Mouse (Mus musculus): ENCODE measurements around the gene Slc7a11. TPM values are rescaled to one million over a fixed set of nuclear protein-coding genes. Genes with fewer than 3 reads are reported as not detected.

Gene Slc7a11
- total RNA-seq (2015) (11.9 and 12.1 TPM in 2 replicates), total RNA-seq (2017) (13.5 and 14.1 TPM in 2 replicates)

DNA sequence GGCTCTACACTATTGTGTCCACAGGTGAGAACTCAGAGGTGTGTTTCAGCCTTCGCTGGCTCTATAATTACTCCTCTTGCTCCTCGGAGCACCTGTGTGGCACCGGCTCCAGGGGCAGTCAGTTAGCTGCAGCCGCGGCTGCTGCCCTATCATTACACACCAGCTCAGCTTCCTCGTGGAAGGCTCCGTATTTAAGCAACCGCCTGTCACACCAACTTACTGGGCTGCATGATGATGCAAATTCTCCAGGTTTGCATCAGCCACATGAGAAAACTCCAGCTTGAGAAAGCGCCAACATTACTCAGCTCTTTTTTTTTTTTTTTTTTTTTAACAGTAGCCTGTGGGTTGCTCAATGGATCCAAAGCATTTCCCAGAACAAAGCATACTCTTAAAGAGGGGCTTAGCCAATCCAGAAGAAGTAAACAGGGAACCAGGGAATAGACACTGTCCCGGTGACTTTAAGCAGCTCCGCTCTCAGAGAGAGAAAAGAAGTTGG, at the start of gene Slc7a11:
Slc7a11 (minus strand) TSS at position 194 of the 496 bp plus-strand sequence.
- peak; percentile 84 for ATAC-seq (ENCODE audit: poor library complexity, severe bottlenecking)

DNA sequence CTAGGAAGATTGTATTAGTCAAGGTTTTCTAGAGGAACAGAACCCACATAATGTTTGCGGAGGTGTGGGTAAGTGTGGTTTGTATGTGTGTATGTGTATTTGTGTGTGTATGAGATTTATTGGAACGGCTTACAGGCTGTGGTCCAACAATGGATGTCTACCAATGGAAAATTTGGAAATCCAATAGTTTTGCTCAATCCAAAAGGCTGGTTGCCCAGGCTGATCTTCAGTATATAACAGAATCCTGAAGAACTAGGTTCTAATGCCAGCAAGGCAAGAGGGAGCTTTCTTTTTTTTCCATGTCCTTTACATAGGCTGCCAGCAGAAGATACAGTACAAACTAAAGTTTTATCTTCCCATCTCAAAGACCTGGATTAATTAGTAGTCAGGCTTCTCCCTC, 48.3 kb upstream of the Slc7a11 start:
- ATAC-seq (ENCODE audit: poor library complexity, severe bottlenecking): no peak

DNA sequence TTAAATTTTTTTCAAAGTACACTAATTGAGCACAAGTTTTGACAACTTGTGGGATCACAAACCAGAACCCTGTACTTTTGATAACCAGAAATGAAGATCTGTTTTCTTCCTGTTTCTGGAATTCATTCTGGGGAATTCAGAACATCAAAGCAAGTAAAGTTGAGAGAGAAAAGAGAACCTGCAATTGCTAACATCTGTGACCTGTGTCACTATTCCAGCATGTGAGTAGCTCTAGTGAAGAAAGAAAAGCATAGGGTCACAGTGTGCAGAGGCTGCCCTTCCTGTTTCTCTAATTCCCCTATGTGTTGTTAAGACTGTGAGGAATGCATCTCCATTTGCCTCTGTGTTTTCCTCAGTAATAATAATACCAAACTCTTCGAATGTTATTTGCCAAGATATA, 40.7 kb upstream of the Slc7a11 start:
- ATAC-seq (ENCODE audit: poor library complexity, severe bottlenecking): no peak

DNA sequence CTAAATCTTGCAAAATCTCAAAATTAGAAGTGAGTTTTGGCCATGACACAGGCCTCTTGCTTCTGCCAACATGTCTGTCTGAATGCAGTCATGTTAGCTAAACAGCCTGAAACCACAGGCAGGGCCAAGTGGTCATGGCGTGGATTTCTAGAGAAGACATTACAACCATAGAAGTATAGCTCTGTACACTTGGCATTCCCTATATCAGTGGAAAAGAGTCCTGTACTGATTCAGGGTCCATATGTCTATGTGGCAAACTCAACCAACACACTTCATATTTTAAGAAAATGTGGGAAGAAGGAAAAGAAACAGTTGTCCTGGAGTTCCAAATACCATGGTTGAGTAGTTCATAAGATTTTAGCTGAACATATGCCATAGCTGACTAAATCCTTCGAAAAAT, 18.8 kb upstream of the Slc7a11 start:
- ATAC-seq (ENCODE audit: poor library complexity, severe bottlenecking): no peak

DNA sequence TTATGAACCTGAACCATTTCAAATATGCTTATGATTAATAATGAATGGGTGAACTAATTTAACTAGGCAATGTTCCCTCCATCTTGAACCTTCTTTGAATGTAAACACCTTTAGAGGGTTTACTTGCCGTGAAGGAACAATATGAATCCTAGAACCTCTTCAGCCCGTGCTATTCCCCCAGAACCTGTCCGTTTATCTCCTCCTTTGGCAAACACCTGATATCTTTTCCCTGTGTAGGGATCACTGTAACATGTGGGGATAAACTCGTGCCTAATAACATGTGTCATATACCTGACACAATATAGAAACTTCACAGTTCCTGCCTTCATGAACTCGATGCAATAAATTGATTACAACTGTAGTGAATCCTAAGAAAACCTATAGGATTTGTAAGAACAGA, 13.7 kb upstream of the Slc7a11 start:
- no peak for ATAC-seq (ENCODE audit: poor library complexity, severe bottlenecking)

DNA sequence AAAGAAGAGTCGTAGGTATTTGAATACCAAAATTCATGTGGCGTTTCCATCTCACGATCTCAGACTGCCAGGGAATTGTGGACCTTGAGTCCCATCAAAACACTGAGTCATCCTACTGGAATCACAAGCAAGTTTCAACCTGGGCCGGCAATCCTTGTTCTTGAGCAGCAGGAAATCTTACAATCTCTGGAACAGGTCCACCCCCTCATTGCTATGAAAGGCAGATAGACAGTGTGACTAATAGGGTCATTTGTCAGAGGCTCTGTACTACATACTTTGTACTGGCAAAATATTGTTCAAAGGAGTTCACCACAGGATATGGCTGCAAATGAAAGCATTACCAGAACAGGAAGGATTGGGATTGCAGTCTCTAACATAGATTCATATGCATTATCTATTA, 13.2 kb upstream of the Slc7a11 start:
- ATAC-seq (ENCODE audit: poor library complexity, severe bottlenecking): no peak

DNA sequence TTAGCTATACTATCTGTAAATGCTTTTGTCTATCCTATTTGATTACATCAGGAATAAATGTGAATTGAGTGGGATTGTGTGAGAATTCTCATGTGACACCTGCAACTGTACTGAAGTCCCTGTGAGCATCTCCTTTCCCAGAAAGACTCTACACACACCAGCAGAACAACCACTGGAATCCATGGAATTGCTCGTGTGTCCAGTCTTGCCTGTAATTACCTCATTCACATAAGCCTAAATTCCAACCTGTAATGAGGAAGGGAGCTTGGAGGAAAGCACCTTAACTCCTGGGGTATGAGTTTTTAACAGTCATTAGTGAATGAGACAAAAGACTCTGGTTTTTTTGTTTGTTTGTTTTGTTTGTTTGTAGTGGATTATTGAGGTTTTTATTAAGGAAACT, 12.6 kb upstream of the Slc7a11 start:
- ATAC-seq (ENCODE audit: poor library complexity, severe bottlenecking): no peak

DNA sequence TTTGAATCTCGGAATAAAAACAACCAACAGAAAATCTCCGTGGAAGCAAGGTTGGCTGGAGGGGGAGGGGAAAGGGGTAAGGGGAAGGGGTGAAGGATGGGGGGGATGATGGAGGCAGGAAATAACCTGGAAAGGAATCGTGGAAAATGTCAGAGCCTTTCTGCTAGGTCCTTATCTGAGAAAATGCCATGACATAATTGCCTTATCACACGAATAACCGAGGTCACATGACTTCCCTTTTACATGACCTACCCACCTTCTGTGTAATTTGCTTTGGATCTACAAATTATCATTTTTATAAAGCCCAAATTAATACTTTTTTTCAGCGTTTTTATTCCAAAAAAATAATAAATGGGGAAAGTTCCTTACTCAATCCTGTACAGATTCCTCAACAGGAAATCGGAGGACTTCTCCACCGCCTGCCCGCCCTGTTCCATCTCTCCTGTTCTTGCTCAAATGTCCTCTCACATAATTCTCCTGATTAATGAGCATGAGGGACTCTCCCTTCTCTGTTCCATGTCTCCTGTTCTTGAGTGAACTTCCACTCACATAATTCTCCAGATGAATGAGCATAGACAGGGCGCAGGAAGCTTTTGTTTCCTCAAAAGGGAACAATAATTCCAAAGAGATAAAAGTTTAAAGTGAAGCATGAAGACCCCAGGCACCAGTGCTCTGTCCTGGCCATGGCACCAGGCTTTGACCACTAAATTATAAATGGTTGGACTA, 1.8 kb upstream of the Slc7a11 start:
- ATAC-seq (ENCODE audit: poor library complexity, severe bottlenecking): no peak

DNA sequence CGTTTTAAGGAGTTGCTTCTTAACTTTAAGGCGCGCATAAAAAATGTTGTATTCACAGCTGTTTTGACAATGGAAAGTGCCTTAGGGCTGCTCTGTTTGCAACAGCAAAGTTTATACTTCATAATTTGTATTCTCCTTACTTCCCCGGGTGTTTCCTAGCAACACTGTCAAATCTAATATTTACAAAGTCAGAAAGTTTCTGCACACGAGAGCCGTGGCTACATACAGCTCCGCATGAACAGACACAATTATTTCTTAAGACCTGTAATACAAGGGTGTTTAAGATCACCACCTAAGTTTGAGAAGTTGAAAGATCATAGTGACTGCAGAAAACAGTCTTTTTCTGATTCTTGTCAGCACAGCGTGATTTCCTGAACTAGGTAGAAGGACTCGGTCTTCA, 528 bp upstream of the Slc7a11 start:
- peak; percentile 8; the same call in 1 of the 2 replicates for ATAC-seq (ENCODE audit: poor library complexity, severe bottlenecking)

DNA sequence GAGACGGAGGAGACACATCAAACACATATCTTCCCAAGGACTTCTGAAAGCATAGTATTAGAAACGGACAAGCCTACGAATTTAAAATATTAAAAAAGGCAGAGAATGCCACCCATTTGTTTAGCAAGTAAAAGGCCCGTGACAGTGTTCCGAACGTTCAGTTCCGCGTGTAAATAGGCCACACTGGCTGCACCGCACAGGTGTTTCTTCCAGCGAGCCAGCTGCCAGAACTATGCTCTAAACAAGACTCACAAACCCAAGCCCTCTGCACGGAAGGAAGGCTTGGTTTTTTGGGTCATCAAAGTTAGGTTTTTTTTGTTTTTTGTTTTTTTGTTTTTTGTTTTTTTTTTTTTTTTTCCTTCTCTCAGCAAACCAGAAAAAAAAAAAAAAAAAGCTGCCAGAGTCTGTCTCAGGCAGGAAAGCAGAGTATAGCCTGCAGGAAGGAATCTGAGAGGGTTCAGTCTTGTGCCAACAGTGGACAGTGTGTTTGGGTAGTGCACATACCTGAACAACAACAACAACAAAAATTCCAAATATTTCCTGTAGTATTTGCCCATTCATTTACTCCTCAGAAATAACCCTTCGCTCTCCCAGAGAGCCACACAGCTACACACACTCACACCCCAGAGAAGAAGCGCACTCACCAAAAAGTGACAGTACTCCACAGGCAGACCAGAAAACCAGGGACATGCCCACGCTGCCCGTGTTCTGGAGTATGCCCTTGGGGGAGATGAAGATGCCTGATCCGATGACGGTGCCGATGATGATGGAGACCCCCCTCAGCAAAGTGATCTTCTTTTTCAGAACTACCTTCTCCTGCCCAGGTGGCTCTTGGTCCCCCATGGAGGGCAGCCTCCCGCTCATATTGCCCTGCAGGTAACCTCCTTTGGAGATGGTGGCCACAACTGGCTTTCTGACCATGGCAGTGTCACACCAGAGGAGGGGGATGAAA, 797 bp downstream of the Slc7a11 start:
- ATAC-seq (ENCODE audit: poor library complexity, severe bottlenecking): peak; percentile 6; the same call in 1 of the 2 replicates

DNA sequence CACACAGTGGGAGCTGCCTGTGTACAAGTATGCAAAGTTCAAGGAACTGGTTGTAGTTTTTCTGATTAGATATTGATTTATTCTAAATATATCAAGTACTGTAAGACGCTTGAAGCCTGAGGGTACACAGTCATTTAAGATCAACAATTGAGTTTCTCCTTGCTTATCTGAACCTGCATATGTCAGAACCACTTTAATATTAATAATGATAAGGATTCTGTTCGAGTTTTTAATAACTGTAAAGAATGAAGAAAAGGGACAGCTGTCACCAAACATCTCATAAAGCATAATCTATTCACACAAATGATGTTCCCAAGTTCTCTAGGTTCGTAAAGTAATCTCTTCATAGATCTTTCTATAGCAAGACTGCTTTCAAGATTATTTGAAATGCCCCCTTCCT, 2.1 kb downstream of the Slc7a11 start:
- no peak for ATAC-seq (ENCODE audit: poor library complexity, severe bottlenecking)

DNA sequence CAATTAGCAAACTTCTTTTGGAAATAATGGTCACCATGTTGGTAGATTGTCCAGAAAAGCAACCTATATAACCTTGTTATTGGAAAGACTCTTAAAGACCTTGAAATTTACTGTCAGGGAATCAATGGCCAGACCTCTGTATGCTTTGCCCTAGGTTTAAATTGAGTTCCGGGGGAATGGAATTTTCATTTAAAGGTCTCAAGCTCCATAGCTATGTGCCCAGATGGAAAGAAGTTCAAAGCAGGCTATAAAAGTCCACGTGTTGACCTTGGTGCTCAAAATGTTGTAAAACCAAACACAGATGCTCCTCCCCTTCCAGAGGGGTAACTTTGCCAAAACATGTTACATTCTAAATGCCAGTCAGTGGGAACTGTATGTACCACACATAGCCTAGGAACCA, 3.0 kb downstream of the Slc7a11 start:
- no peak for ATAC-seq (ENCODE audit: poor library complexity, severe bottlenecking)

DNA sequence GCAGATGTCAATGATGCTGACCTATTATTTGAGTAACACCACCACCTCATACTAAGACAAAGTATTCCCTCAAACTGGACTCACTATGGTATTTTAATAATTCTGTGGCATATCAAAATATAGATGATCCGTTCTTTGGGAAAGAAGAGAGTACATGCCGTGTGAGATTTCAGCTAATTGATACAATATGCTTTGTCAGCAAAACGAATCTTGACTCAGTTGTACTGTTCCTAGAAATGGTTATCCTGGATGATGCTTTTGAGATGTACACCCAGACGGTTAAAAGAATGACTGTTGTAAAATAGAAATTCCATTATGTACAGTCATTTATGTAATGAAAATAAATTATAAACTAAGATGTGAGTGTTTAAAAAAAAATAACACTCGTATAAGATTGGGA, 4.0 kb downstream of the Slc7a11 start:
- ATAC-seq (ENCODE audit: poor library complexity, severe bottlenecking): no peak

DNA sequence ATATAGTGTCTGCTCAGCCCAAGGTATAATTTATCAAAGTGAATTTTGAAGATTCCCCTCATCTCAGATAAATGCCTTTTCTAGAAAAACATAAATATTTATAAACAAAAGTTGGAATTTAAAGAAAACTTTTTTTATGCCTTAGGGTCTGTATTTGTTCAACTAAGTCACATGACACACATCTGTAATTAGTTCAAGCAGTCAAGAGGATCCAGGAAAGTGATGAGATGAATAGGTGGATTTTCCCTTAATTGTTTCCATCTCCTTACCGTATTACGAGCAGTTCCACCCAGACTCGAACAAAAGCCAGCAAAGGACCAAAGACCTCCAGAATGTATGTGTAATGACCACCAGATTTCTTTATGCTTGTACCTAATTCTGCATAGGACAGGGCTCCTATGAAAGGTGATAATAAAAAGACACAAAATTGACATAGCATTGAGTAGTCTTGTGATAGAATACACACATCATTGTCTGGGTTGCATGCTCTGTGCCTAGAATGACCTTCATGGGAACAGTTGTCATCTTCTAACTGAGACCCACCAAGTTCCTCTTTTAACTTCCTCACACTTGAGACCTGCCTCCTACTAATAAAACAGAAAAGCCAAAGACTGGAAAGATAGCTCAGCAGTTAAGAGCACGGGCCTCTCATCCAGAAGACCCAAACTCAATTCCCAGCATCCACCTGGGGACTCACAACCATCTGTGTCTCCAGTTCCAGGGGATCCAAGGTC, 4.7 kb downstream of the Slc7a11 start:
- ATAC-seq (ENCODE audit: poor library complexity, severe bottlenecking): peak; percentile 49

DNA sequence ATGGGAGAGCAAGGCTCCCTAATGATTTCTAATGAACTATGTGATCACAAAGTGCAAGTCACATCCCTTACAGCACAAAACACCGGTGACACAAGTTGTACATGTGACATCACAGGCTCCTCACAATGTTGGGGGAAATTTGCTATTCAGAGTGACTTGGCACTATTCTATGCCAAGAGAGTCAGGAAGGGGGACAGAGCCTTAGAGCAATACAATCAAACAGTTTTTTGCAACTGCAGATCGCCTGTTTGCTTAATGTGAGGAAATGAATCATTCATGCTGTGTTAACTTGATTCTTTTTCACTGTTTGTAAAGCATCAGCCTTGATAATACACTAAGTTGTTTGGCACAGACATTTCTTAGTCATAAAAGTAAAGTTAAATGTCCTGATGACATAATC, 5.3 kb downstream of the Slc7a11 start:
- ATAC-seq (ENCODE audit: poor library complexity, severe bottlenecking): peak; percentile 72

DNA sequence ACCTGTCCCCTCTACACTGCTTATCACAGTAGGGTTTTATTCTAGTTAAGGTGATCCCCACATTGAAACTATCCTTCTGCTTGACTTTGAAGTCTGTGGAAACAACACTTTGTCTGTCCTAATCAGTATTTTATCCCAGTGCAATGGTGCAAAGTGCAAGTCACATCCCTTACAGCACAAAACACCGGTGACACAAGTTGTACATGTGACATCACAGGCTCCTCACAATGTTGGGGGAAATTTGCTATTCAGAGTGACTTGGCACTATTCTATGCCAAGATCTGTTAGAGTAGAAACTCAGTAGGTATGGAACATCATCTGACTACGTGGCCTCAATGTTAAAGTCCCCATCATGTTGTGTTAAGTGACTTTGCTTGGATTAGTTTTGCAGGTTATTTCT, 7.0 kb downstream of the Slc7a11 start:
- peak; percentile 70 for ATAC-seq (ENCODE audit: poor library complexity, severe bottlenecking)

DNA sequence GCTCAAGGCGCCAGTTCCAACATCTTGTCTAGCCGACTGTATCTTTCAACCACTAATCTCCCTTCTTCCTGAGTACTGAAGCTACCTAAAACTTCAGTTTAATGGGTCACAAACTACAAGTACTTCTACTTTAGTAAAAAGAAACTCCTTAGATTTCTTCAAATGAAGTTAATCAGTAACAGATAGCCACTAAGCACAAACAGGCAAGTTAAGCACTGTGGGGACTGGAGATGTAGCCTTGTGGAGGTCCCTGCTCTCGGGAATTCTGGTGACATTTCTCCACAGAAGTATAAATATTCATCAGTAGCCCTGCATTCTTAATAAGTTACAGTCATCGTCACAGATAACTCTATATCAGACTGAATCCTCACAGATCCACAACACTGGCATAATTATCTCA, 9.6 kb downstream of the Slc7a11 start:
- no peak for ATAC-seq (ENCODE audit: poor library complexity, severe bottlenecking)

DNA sequence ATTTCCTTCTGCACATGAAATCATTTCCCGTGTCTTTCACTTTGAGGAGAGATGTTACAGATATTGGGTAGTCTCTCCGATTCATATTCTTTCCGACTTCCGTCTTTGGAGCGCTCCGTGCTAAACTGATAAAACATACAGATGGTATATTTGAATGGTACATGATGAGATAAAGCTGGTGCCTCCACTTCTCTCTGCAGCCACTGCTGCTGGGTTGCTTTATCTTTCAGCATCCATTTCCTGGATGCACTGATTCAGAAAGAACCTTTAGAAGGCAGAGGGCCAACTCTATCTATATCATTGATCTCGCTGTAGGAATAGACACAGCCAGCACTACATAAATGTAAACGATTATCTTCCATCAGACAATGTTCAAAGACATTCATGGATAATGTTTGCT, 12.6 kb downstream of the Slc7a11 start:
- ATAC-seq (ENCODE audit: poor library complexity, severe bottlenecking): no peak

DNA sequence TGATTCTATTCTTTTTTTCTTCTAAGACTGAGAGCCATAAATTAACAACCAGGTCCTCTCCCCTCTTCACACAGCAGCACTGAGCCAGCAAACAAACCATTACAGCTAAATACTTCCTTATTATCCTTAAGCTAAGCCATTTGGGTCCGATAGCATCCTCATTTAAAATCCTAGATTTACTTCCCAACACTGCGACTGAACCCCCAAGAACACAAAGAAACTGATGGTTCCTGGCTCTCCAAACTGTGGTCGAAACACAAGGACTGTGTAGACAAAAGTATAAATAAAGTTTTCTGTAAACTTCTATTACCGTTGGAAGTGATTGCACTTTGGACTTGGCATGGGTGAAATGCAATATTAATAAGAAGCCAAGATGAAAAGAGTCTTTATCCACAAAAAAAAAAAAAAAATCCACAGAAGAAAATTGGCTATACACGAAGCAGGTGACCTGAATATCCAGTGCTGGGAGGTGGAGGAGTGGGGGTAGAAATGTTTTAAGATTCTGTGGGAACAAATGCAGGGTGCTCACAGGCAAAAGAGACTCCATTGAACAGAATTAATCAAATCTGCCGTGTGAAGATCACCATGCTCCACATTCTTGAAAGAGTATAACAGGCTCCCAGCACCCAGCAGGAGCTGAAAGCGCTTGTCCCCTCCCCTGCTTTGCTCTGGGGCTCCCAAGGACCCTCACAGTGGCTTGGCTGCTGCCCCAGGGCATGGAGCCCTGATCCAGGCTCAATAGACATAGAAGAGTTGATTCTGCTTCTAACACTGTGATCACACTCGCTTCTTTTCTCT, 21.7 kb downstream of the Slc7a11 start:
- no peak for ATAC-seq (ENCODE audit: poor library complexity, severe bottlenecking)

DNA sequence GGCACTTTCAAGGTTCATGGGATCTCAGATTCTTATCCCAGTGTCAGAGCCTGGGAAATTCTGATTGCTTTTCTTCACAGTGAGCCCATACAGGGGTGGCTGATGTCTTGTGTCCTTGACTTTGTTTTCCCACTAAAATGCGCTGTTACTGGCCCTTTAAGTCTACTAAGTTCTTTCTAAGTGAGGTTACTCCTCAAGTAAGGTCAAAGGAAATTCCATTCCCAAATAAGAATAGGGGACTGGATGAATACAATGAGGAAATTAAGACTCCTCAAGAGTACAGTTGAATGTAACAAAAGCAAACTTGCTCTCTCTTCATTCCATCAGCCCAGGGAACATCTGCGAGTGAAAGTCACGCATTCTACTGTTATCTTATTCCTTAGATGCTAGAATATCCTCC, 24.3 kb downstream of the Slc7a11 start:
- ATAC-seq (ENCODE audit: poor library complexity, severe bottlenecking): no peak
